Mouse (Mus musculus): Measurements from ENCODE around the gene Zmynd15. TPM values are rescaled to one million over a fixed set of nuclear protein-coding genes. Genes with fewer than 3 reads are reported as not detected.
A peak's percentile ranks its signal among the peaks of the same experiment; 100 is the strongest.

The Zmynd15 gene
- polyA plus RNA-seq, 1 experiment from 2014 or later: 2.4 TPM

GRCm38 (mm10) chr11:70435476-70435875, 23.8 kb upstream of the Zmynd15 start:
- 5% methylated on average over 5 of the region's 5 CpGs for WGBS (ENCODE audit: missing documents)
- peaks cover 56% of the 10 kb centered on the region for H3K36me3 ChIP-seq (ENCODE audit: inconsistent target)
- peaks cover 75% of the 10 kb centered on the region for H3K79me2 ChIP-seq (ENCODE audit: inconsistent target)
- peak overlapping the region; percentile 100; the same call in 1 of the 2 replicates for H3K4me3 ChIP-seq (ENCODE audit: inconsistent target)
- H3K27ac ChIP-seq: peak overlapping the region; percentile 100

DNA sequence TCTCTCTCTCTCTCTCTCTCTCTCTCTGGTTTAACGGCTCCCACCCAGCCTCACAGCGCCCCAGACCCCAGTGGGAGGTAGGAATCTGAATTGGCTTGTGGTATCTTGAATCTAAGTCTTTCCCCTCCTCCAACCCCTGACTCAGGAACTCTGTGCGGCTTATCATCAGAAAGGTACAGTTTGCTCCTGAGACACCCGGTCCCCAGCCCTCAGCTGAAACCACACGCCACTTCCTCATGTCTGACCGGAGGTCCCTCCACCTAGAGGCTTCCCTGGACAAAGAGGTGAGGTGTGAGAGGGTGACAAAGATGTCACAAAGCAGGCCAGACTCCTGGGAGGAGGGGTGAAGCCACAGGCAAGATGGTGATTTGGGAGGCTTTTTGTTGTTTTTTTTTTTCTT, 21.8 kb upstream of the Zmynd15 start:
- Histone ChIP-seq H3K36me3 (ENCODE audit: inconsistent target) (peaks cover 63% of the 10 kb centered on the region), H3K4me3 (ENCODE audit: inconsistent target) (no peak overlapping the region), H3K27ac (peak overlapping the region; percentile 100), H3K79me2 (ENCODE audit: inconsistent target) (peaks cover 76% of the 10 kb centered on the region)
- 19% methylated on average over 6 of the region's 6 CpGs for WGBS (ENCODE audit: missing documents)

GRCm38 (mm10) chr11:70438728-70439374, 20.4 kb upstream of the Zmynd15 start:
- WGBS (ENCODE audit: missing documents): 91% methylated on average over 6 of the region's 7 CpGs
- Histone ChIP-seq H3K79me2 (ENCODE audit: inconsistent target) (peaks cover 67% of the 10 kb centered on the region), H3K36me3 (ENCODE audit: inconsistent target) (peaks cover 63% of the 10 kb centered on the region), H3K4me3 (ENCODE audit: inconsistent target) (no peak overlapping the region), H3K27ac (no peak overlapping the region)

DNA sequence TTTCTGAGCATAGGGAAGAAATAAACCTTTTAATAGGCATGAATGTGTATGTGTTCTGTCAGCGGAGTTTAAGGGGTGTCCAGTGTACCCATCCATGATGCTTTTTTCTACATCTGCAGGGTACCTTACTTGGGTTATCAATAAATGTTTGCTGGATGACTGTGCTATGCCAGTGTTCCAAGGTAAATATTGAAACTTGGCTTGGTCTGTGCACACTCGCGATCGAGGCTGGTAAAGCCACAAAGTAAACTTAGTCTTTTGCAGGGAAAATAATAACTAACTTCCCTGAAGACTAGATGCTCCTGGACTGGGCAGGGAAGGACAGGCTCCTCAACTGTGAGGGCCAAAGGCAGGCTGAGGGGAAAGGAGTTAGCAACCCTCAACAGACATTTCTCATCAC, 18.6 kb upstream of the Zmynd15 start:
- Histone ChIP-seq H3K4me3 (ENCODE audit: inconsistent target) (no peak overlapping the region), H3K27ac (no peak overlapping the region), H3K79me2 (ENCODE audit: inconsistent target) (peaks cover 49% of the 10 kb centered on the region), H3K36me3 (ENCODE audit: inconsistent target) (peaks cover 55% of the 10 kb centered on the region)
- 88% methylated on average over 4 of the region's 4 CpGs for WGBS (ENCODE audit: missing documents)

DNA sequence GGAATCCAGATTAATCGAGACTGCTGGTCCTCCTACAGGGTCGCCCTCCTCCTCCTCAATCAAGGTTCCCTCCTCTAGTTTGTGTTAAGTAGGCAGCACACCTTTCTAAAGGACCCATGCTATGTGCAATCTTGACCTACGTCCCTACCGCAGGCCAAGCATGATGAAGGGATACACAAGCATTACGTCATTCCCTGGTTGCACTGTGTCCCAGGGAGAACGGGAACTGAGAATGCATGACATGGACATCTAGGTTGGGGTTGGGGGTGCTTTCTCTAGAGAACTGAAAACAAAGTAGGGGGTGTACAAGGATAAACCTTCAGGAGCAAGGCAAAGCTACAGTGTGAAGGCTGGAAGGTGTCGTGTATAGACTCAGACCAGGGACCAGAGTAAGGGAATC, 17.4 kb upstream of the Zmynd15 start:
- Histone ChIP-seq H3K27ac (0 out of 2 replicates have a peak overlapping the region, but pooled peaks have one; percentile 19), H3K36me3 (ENCODE audit: inconsistent target) (peaks cover 43% of the 10 kb centered on the region), H3K4me3 (ENCODE audit: inconsistent target) (no peak overlapping the region), H3K79me2 (ENCODE audit: inconsistent target) (peaks cover 37% of the 10 kb centered on the region)
- 56% methylated on average over 7 of the region's 7 CpGs for WGBS (ENCODE audit: missing documents)

GRCm38 (mm10) chr11:70443964-70444363, 15.3 kb upstream of the Zmynd15 start:
- 81% methylated on average over 3 of the region's 3 CpGs for WGBS (ENCODE audit: missing documents)
- peaks cover 16% of the 10 kb centered on the region; the same call in 1 of the 2 replicates for H3K79me2 ChIP-seq (ENCODE audit: inconsistent target)
- H3K36me3 ChIP-seq (ENCODE audit: inconsistent target): peaks cover 22% of the 10 kb centered on the region
- no peak overlapping the region for H3K27ac ChIP-seq
- no peak overlapping the region for H3K4me3 ChIP-seq (ENCODE audit: inconsistent target)

- 95% methylated on average over 6 of the region's 6 CpGs for WGBS (ENCODE audit: missing documents)
- Histone ChIP-seq H3K79me2 (ENCODE audit: inconsistent target) (peaks cover 9% of the 10 kb centered on the region; the same call in 1 of the 2 replicates), H3K27ac (peak overlapping the region; percentile 91; the same call in 1 of the 2 replicates), H3K4me3 (ENCODE audit: inconsistent target) (no peak overlapping the region), H3K36me3 (ENCODE audit: inconsistent target) (peaks cover 15% of the 10 kb centered on the region)
These were observed 14.6 kb upstream of the Zmynd15 start for GRCm38 (mm10) chr11:70444667-70445066.

DNA sequence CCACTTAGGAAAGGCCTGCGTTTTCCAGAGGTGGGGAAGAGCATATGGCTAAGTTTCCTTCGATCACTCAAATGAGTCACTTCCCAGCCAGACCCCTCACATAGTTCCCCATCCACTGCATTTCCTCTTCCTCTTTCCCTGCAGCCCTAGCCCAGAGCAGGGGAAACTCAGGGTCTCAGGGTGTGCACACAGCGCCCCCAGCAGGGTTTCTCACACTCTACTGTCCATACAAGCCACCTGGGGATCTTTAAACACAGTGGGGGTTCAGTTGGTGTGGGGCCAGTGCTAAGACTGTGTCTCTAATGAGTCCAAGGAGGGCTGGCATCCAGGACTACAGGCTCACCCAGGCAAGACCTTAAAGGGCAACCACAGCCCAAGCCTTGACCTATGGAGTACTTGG, 12.5 kb upstream of the Zmynd15 start:
- Histone ChIP-seq H3K36me3 (ENCODE audit: inconsistent target) (no peaks in the 10 kb centered on the region), H3K4me3 (ENCODE audit: inconsistent target) (no peak overlapping the region), H3K27ac (peak overlapping the region; percentile 91), H3K79me2 (ENCODE audit: inconsistent target) (no peaks in the 10 kb centered on the region)
- WGBS (ENCODE audit: missing documents): 6% methylated on average over 3 of the region's 3 CpGs

DNA sequence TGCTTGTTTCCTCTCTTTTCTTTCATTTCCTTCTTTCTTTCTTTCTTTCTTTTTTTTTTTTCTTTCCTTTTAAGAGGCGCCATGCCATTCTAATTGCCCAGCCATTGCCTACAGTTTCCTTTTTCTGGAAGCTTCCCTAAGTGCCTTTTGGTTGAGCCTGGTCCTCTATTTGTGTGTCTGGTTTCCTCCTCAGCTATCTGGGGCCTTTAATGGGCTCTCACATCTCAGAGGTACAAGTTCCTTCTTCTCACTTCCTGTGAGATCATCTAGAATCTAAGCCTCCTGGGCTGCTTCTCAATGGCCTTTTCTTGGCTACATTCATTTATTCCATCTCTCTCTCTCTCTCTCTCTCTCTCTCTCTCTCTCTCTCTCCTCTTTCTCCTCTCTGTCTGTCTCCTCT, 11.9 kb upstream of the Zmynd15 start:
- Histone ChIP-seq H3K79me2 (ENCODE audit: inconsistent target) (no peaks in the 10 kb centered on the region), H3K36me3 (ENCODE audit: inconsistent target) (no peaks in the 10 kb centered on the region), H3K4me3 (ENCODE audit: inconsistent target) (no peak overlapping the region), H3K27ac (peak overlapping the region; percentile 91)
- no CpG with 5 or more reads among the region's 1 CpGs for WGBS (ENCODE audit: missing documents)

DNA sequence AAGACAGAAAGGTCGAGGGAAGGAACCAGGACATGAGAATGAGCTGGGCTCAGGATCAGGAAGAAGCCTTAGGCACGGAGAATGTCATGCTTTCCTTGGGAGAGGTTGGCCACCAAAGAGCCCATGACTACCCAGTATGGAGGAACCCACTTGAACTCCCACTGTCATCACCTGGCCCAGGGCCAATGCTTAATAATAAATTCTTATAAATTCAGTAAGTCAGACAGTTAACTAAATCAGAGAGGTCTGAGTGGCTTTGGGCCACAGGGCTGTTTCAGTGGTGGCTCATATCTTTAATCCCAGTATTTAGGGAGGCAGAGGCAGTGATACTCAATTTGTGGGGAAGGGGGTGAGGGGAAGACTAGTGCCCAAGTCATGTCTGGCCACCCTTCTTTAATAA, 8.3 kb upstream of the Zmynd15 start:
- Histone ChIP-seq H3K36me3 (ENCODE audit: inconsistent target) (peaks cover 16% of the 10 kb centered on the region; the same call in 1 of the 2 replicates), H3K79me2 (ENCODE audit: inconsistent target) (peaks cover 11% of the 10 kb centered on the region; the same call in 1 of the 2 replicates), H3K4me3 (ENCODE audit: inconsistent target) (no peak overlapping the region), H3K27ac (no peak overlapping the region)
- WGBS (ENCODE audit: missing documents): 83% methylated on average over 2 of the region's 2 CpGs

- H3K36me3 ChIP-seq (ENCODE audit: inconsistent target): peaks cover 25% of the 10 kb centered on the region; the same call in 1 of the 2 replicates
- WGBS (ENCODE audit: missing documents): under 1% methylated on average over 46 of the region's 46 CpGs
These were observed 7.3 kb upstream of the Zmynd15 start, which contains the start of gene Med11 for GRCm38 (mm10) chr11:70451797-70452498. TSS of gene Med11 (plus strand) at chr11:70451919.

GRCm38 (mm10) chr11:70453261-70454044, 5.8 kb upstream of the Zmynd15 start:
- H3K4me3 ChIP-seq (ENCODE audit: inconsistent target): no peak overlapping the region
- H3K27ac ChIP-seq: peak overlapping the region; percentile 87
- peaks cover 27% of the 10 kb centered on the region; the same call in 1 of the 2 replicates for H3K36me3 ChIP-seq (ENCODE audit: inconsistent target)
- peaks cover 35% of the 10 kb centered on the region; the same call in 1 of the 2 replicates for H3K79me2 ChIP-seq (ENCODE audit: inconsistent target)
- WGBS (ENCODE audit: missing documents): 17% methylated on average over 9 of the region's 9 CpGs

More at GRCm38 (mm10) chr11:70451797-70452498, 7.3 kb upstream of the Zmynd15 start, which contains the start of gene Med11:
- peak within 1 kb of the TSS; percentile 49 for H3K4me3 ChIP-seq (ENCODE audit: inconsistent target)
- peak within 1 kb of the TSS; percentile 87 for H3K27ac ChIP-seq
- peaks cover 21% of the 10 kb centered on the region; the same call in 1 of the 2 replicates for H3K79me2 ChIP-seq (ENCODE audit: inconsistent target)

GRCm38 (mm10) chr11:70459601-70460101, 418 bp downstream of the Zmynd15 start, which contains the start of gene Cxcl16:
TSS of gene Cxcl16 (minus strand) at chr11:70459984.
- WGBS (ENCODE audit: missing documents): 11% methylated on average over 30 of the region's 30 CpGs
- Histone ChIP-seq H3K36me3 (ENCODE audit: inconsistent target) (peaks cover 22% of the 10 kb centered on the region; the same call in 1 of the 2 replicates), H3K79me2 (ENCODE audit: inconsistent target) (peaks cover 43% of the 10 kb centered on the region; the same call in 1 of the 2 replicates), H3K27ac (0 out of 2 replicates have a peak within 1 kb of the TSS, but pooled peaks have one; percentile 15), H3K4me3 (ENCODE audit: inconsistent target) (peak within 1 kb of the TSS; percentile 57)

DNA sequence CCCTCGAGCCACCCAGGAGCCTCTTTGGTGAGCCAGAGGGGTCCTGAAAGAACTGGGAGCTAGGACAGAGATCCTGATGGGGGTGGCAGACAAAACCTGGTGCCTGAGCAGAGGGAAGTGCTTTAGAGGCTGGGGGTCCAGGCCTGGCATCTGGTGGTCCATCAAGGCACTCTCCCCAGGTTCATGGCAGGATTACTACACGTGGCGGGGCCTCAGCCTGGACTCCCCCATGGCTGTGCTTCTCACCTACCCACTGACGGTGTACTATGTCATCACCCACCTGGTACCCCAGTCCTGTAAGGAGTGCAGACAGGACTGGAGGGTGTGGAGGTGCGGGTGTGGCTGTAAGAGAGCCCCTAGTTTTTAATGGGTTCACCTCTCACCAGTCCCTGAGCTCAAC, 4.7 kb downstream of the Zmynd15 start:
- 97% methylated on average over 5 of the region's 5 CpGs for WGBS (ENCODE audit: missing documents)
- no peak overlapping the region for H3K4me3 ChIP-seq (ENCODE audit: inconsistent target)
- H3K27ac ChIP-seq: no peak overlapping the region
- no peaks in the 10 kb centered on the region for H3K36me3 ChIP-seq (ENCODE audit: inconsistent target)
- peaks cover 4% of the 10 kb centered on the region; the same call in 1 of the 2 replicates for H3K79me2 ChIP-seq (ENCODE audit: inconsistent target)

Measured in macrophage (primary cell).